Comparison of ENCODE assay signal across 9 mouse cellular contexts in the genomic region with DNA sequence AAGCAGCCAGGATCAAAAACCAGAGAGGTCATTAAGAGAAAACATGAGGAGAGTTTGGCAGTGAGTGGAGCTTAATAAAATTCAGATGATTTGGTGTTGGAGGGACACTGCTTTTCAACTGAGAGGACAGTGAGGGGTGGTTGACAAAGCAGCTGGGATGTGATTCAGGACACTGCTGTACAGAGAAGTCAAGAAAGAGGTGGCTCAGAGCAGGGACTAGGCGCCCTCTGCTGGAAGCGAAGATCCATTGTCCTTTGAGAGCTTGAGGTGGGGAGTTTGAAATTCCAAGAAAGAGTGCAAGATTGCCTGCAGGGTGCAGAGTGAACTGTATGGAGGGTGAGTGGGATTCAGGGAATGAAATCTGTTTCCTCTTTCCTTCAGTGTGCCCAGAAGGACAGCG. TPM values are rescaled to one million over a fixed set of nuclear protein-coding genes. Genes with fewer than 3 reads are reported as not detected.
DNase-seq lines count a peak whose midpoint lies in the region; ATAC-seq lines count a peak whose summit lies in the region.
"Had no signal": no experiment of that assay in that cellular context is flagged by ENCODE, and none has a peak within 500 bp of the region (broad histone marks: within the 10 kb centered on the region; RNA-seq: fewer than 3 reads in every experiment).

No protein-coding gene starts in this region.

- H3K27ac ChIP-seq in hindbrain, embryonic 12.5 days, result no peak overlapping the region
- H3K27ac ChIP-seq in midbrain, embryonic 11.5 days (ENCODE audit: low read depth, low read length), result no peak overlapping the region

- no peaks in the 10 kb centered on the region for H3K27me3 ChIP-seq in hindbrain, embryonic 12.5 days
- no peaks in the 10 kb centered on the region for H3K27me3 ChIP-seq in midbrain, embryonic 11.5 days (ENCODE audit: control insufficient read depth, insufficient read depth, low read length)
- H3K27me3 ChIP-seq: megakaryocyte, embryonic 14.5 days had no signal

- ATAC-seq in hindbrain, embryonic 12.5 days (ENCODE audit: low FRiP score), result peak; percentile 73
- peak; percentile 84 for ATAC-seq in midbrain, embryonic 11.5 days (ENCODE audit: low FRiP score)
- ATAC-seq in erythroid progenitor cell, adult 5-6 weeks (replicated peaks; ENCODE audit: low FRiP score, poor library complexity, severe bottlenecking), result no peak

- WGBS in hindbrain, embryonic 12.5 days, result 7% methylated on average over 3 of the region's 3 CpGs
- 8% methylated on average over 3 of the region's 3 CpGs for WGBS in midbrain, embryonic 11.5 days

- no peaks in the 10 kb centered on the region for H3K36me3 ChIP-seq in hindbrain, embryonic 12.5 days
- no peaks in the 10 kb centered on the region for H3K36me3 ChIP-seq in midbrain, embryonic 11.5 days (ENCODE audit: control insufficient read depth, insufficient read depth, low read length)

- H3K4me2 ChIP-seq in hindbrain, embryonic 12.5 days (replicated peaks), result no peak overlapping the region
- no peak overlapping the region for H3K4me2 ChIP-seq in midbrain, embryonic 11.5 days

- no peak overlapping the region for H3K9ac ChIP-seq in hindbrain, embryonic 12.5 days
- no peak overlapping the region for H3K9ac ChIP-seq in midbrain, embryonic 11.5 days (ENCODE audit: low read length)

- no peaks in the 10 kb centered on the region for H3K9me3 ChIP-seq in hindbrain, embryonic 12.5 days (replicated peaks)
- no peaks in the 10 kb centered on the region for H3K9me3 ChIP-seq in midbrain, embryonic 11.5 days (ENCODE audit: control insufficient read depth, low read length)
- H3K9me3 ChIP-seq: megakaryocyte, embryonic 14.5 days had no signal

- H3K4me1 ChIP-seq in hindbrain, embryonic 12.5 days, result no peaks in the 10 kb centered on the region
- H3K4me1 ChIP-seq in midbrain, embryonic 11.5 days (ENCODE audit: control insufficient read depth, insufficient read depth, low read length), result no peaks in the 10 kb centered on the region
- H3K4me1 ChIP-seq: megakaryocyte, embryonic 14.5 days had no signal

- no peak overlapping the region for H3K4me3 ChIP-seq in hindbrain, embryonic 12.5 days
- no peak overlapping the region for H3K4me3 ChIP-seq in midbrain, embryonic 11.5 days (ENCODE audit: low read depth, low read length)
- H3K4me3 ChIP-seq: megakaryocyte, embryonic 14.5 days had no signal

- peak; percentile 3 to 16 for DNase-seq in urinary bladder, adult 18-20 months (ENCODE audit: low spot score in 2 of 2)
- DNase-seq in urinary bladder, postnatal 10 days (ENCODE audit: low spot score), result no peak
- DNase-seq in cerebellum, postnatal 36 days, result peak; percentile 51 to 56
- peak; percentile 21 to 29 for DNase-seq in layer of hippocampus, postnatal 36 days
- peak; percentile 90 for DNase-seq in midbrain, embryonic 11.5 days (ENCODE audit: low spot score, missing footprints)
- DNase-seq in telencephalon, adult 2 months (ENCODE audit: low read depth, low spot score), result peak; percentile 34

RNA-seq across cellular contexts. Expression of gene Reg3g, which starts 44.2 kb away (rescaled TPM):
- polyA plus RNA-seq in hindbrain, embryonic 12.5 days (2016; fragmentation: Nextera tagmentation; extraction: Ambion mirVana), result not detected in 2 replicates
- not detected for total RNA-seq in layer of hippocampus, postnatal 36 days (2021)
- polyA plus RNA-seq in midbrain, embryonic 11.5 days (2014; fragmentation: Nextera tagmentation; extraction: Ambion mirVana), result not detected in 2 replicates
- total RNA-seq in erythroid progenitor cell, adult 5-6 weeks (2015; ENCODE audit: low replicate concordance), result not detected in 2 replicates
- total RNA-seq in erythroid progenitor cell, adult 5-6 weeks (2017; ENCODE audit: low replicate concordance), result not detected in 2 replicates
